Mouse (Mus musculus) bone marrow, adult 2 months (tissue): ENCODE measurements around the gene Thtpa.

ENCODE experiments used
- CTCF ChIP-seq: fragments of 200-500 bp; IDR thresholded peaks from 2 replicates; pipeline ENCODE4 v1.5.1; 2011; ENCODE audit warnings: low read length, control low read depth; ENCODE audit not compliant: control insufficient read depth, insufficient read depth
- POLR2A ChIP-seq: fragments of 200-500 bp; IDR thresholded peaks from 2 replicates; pipeline ENCODE4 v1.6.1; 2011; ENCODE audit warnings: low read depth, mild to moderate bottlenecking, control low read depth, low read length, borderline replicate concordance; ENCODE audit not compliant: control insufficient read depth

DNA sequence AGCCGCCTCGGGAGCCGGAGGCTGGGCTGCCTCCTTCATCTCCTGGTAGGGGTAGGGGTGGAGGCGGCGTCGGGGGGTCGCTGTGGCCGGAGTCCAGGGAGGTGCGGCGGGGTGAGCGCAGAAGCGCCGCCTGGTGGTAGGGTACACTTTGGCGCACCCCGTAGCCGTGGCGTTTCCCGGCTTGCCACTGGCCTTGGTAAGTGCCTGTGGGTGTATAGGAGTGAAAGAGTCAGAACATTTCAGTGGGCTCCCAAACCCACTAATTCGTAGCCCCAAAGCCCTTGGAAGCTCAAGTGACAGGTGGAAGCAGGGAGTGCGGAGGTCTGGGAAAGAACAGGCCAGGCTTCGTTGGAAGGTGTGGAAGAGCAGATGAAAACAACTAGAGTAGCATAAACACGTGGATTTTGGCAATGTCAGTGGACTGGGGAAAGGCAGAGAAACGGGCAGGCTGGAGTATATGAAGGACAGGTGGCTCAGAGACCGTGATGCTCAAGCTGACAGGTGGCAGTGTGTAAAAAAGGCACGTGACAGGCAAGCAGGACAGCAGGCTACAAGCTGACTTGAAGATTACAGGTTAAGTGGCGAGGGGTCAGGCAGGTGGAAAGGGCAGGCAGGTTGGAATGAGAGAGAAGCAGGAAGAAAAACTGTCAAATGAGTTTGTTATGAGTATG is 19.5 kb downstream of the Thtpa start:
- TF ChIP-seq POLR2A = no peak
- peak; percentile 40; the same call in 1 of the 2 replicates for TF ChIP-seq CTCF
